Mouse (Mus musculus): ENCODE results near the gene Grid1. TPM values are rescaled to one million over a fixed set of nuclear protein-coding genes. Genes with fewer than 3 reads are reported as not detected.

Gene Grid1
- polyA plus RNA-seq, 1 experiment = 22.3 TPM

- TF ChIP-seq CTCF (IDR thresholded peaks at IDR 0.05; ENCODE audit: extremely low read depth, insufficient read depth, low read length) = no peak
- TF ChIP-seq POLR2A (IDR thresholded peaks at IDR 0.05; ENCODE audit: extremely low read depth, insufficient read depth, low read length) = no peak
- Histone ChIP-seq H3K4me1 (ENCODE audit: control insufficient read depth, insufficient read depth, low read length) (no peaks in the 10 kb centered on the region; the same call in 1 of the 2 replicates), H3K27ac (ENCODE audit: insufficient read depth, low read length) (no peak overlapping the region), H3K4me3 (ENCODE audit: insufficient read depth, low read length) (no peak overlapping the region)
These were observed 319.9 kb downstream of the Grid1 start for GRCm38 (mm10) chr14:35139824-35140223.

- Histone ChIP-seq H3K27ac (ENCODE audit: insufficient read depth, low read length) (no peak overlapping the region), H3K4me1 (ENCODE audit: control insufficient read depth, insufficient read depth, low read length) (peaks cover 2% of the 10 kb centered on the region), H3K4me3 (ENCODE audit: insufficient read depth, low read length) (no peak overlapping the region)
- no peak for TF ChIP-seq POLR2A (IDR thresholded peaks at IDR 0.05; ENCODE audit: extremely low read depth, insufficient read depth, low read length)
- TF ChIP-seq CTCF (IDR thresholded peaks at IDR 0.05; ENCODE audit: extremely low read depth, insufficient read depth, low read length) = no peak
These were observed 332.5 kb downstream of the Grid1 start for GRCm38 (mm10) chr14:35152450-35152849.

- peaks cover 2% of the 10 kb centered on the region for H3K4me1 ChIP-seq (ENCODE audit: control insufficient read depth, insufficient read depth, low read length)
- no peak overlapping the region for H3K27ac ChIP-seq (ENCODE audit: insufficient read depth, low read length)
- no peak for TF ChIP-seq POLR2A (IDR thresholded peaks at IDR 0.05; ENCODE audit: extremely low read depth, insufficient read depth, low read length)
- TF ChIP-seq CTCF (IDR thresholded peaks at IDR 0.05; ENCODE audit: extremely low read depth, insufficient read depth, low read length) = no peak
- H3K4me3 ChIP-seq (ENCODE audit: insufficient read depth, low read length) = no peak overlapping the region
These were observed 333.9 kb downstream of the Grid1 start for GRCm38 (mm10) chr14:35153701-35154277.

- TF ChIP-seq CTCF (IDR thresholded peaks at IDR 0.05; ENCODE audit: extremely low read depth, insufficient read depth, low read length) (no peak), POLR2A (IDR thresholded peaks at IDR 0.05; ENCODE audit: extremely low read depth, insufficient read depth, low read length) (no peak)
These were observed 334.5 kb downstream of the Grid1 start for GRCm38 (mm10) chr14:35154364-35154763.

GRCm38 (mm10) chr14:35157069-35157655 lies 337.3 kb downstream of the Grid1 start:
- Histone ChIP-seq H3K27ac (ENCODE audit: insufficient read depth, low read length) (no peak overlapping the region), H3K4me1 (ENCODE audit: control insufficient read depth, insufficient read depth, low read length) (peaks cover 2% of the 10 kb centered on the region)
- TF ChIP-seq POLR2A (IDR thresholded peaks at IDR 0.05; ENCODE audit: extremely low read depth, insufficient read depth, low read length) = no peak
- TF ChIP-seq CTCF (IDR thresholded peaks at IDR 0.05; ENCODE audit: extremely low read depth, insufficient read depth, low read length) = peak; percentile 29; the same call in 1 of the 2 replicates

More at GRCm38 (mm10) chr14:35154364-35154763, 334.5 kb downstream of the Grid1 start:
- Histone ChIP-seq H3K4me1 (ENCODE audit: control insufficient read depth, insufficient read depth, low read length) (peaks cover 2% of the 10 kb centered on the region), H3K4me3 (ENCODE audit: insufficient read depth, low read length) (no peak overlapping the region), H3K27ac (ENCODE audit: insufficient read depth, low read length) (no peak overlapping the region)

GRCm38 (mm10) chr14:35159296-35159695 lies 339.4 kb downstream of the Grid1 start:
- Histone ChIP-seq H3K27ac (ENCODE audit: insufficient read depth, low read length) (no peak overlapping the region), H3K4me3 (ENCODE audit: insufficient read depth, low read length) (no peak overlapping the region), H3K4me1 (ENCODE audit: control insufficient read depth, insufficient read depth, low read length) (no peaks in the 10 kb centered on the region; the same call in 1 of the 2 replicates)
- TF ChIP-seq CTCF (IDR thresholded peaks at IDR 0.05; ENCODE audit: extremely low read depth, insufficient read depth, low read length) (no peak), POLR2A (IDR thresholded peaks at IDR 0.05; ENCODE audit: extremely low read depth, insufficient read depth, low read length) (no peak)

More at GRCm38 (mm10) chr14:35157069-35157655, 337.3 kb downstream of the Grid1 start:
- no peak overlapping the region for H3K4me3 ChIP-seq (ENCODE audit: insufficient read depth, low read length)

GRCm38 (mm10) chr14:35167451-35167850 lies 347.5 kb downstream of the Grid1 start:
- no peak for TF ChIP-seq POLR2A (IDR thresholded peaks at IDR 0.05; ENCODE audit: extremely low read depth, insufficient read depth, low read length)
- peaks cover 1% of the 10 kb centered on the region for H3K4me1 ChIP-seq (ENCODE audit: control insufficient read depth, insufficient read depth, low read length)
- no peak overlapping the region for H3K4me3 ChIP-seq (ENCODE audit: insufficient read depth, low read length)
- no peak overlapping the region for H3K27ac ChIP-seq (ENCODE audit: insufficient read depth, low read length)

GRCm38 (mm10) chr14:35173861-35174260 lies 354.0 kb downstream of the Grid1 start:
- no peak overlapping the region for H3K4me3 ChIP-seq (ENCODE audit: insufficient read depth, low read length)
- H3K27ac ChIP-seq (ENCODE audit: insufficient read depth, low read length) = no peak overlapping the region
- TF ChIP-seq CTCF (IDR thresholded peaks at IDR 0.05; ENCODE audit: extremely low read depth, insufficient read depth, low read length) = no peak
- TF ChIP-seq POLR2A (IDR thresholded peaks at IDR 0.05; ENCODE audit: extremely low read depth, insufficient read depth, low read length) = no peak
- peaks cover 2% of the 10 kb centered on the region for H3K4me1 ChIP-seq (ENCODE audit: control insufficient read depth, insufficient read depth, low read length)

GRCm38 (mm10) chr14:35176021-35176420 lies 356.1 kb downstream of the Grid1 start:
- TF ChIP-seq POLR2A (IDR thresholded peaks at IDR 0.05; ENCODE audit: extremely low read depth, insufficient read depth, low read length) (no peak), CTCF (IDR thresholded peaks at IDR 0.05; ENCODE audit: extremely low read depth, insufficient read depth, low read length) (no peak)
- Histone ChIP-seq H3K4me3 (ENCODE audit: insufficient read depth, low read length) (no peak overlapping the region), H3K4me1 (ENCODE audit: control insufficient read depth, insufficient read depth, low read length) (peaks cover 2% of the 10 kb centered on the region), H3K27ac (ENCODE audit: insufficient read depth, low read length) (no peak overlapping the region)

GRCm38 (mm10) chr14:35179076-35179475 lies 359.2 kb downstream of the Grid1 start:
- Histone ChIP-seq H3K4me3 (ENCODE audit: insufficient read depth, low read length) (no peak overlapping the region), H3K4me1 (ENCODE audit: control insufficient read depth, insufficient read depth, low read length) (no peaks in the 10 kb centered on the region), H3K27ac (ENCODE audit: insufficient read depth, low read length) (no peak overlapping the region)
- TF ChIP-seq CTCF (IDR thresholded peaks at IDR 0.05; ENCODE audit: extremely low read depth, insufficient read depth, low read length) = no peak
- TF ChIP-seq POLR2A (IDR thresholded peaks at IDR 0.05; ENCODE audit: extremely low read depth, insufficient read depth, low read length) = no peak

Measured in cortical plate, adult 2 months (tissue).